24 mouse cellular contexts compared by ENCODE assay signal in the genomic region with DNA sequence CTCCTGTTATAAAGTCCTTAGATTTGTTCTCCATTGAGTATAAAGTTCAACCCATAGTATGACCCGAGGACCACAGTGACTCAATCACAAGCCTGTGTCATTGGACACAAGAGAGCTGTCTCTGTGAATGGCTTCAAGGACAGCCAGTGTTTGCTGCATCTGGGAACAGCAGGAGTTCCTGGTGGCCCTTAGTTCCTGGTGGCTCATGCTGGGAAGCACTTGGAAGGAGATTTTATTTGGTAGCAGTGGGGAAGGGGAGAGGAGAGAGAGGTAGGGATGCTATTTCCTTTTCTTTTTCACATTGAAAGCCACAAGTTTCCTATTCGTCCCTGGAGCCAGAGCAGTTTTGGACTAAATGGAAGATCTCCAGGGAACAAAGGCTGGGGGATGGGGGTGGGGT.
DNase-seq lines count a peak whose midpoint lies in the region; ATAC-seq and TF ChIP-seq lines count a peak whose summit lies in the region.
"Had no signal": no experiment of that assay in that cellular context is flagged by ENCODE, and none has a peak within 500 bp of the region (broad histone marks: within the 10 kb centered on the region; RNA-seq: fewer than 3 reads in every experiment).

No protein-coding gene starts in this region.

- intact Hi-C loops in heart, postnatal 25 days (cut with DNase I) = no loop called here

- no peak overlapping the region for H3K4me3 ChIP-seq in midbrain, embryonic 10.5 days
- H3K4me3 ChIP-seq in midbrain, postnatal 0 days (ENCODE audit: low read depth, low read length) = no peak overlapping the region
- H3K4me3 ChIP-seq in embryonic facial prominence, embryonic 10.5 days = no peak overlapping the region
- H3K4me3 ChIP-seq: embryonic facial prominence, embryonic 13.5 days; embryonic facial prominence, embryonic 15.5 days; erythroblast, embryonic 14.5 days; forebrain, embryonic 13.5 days had no signal

- no peak for ATAC-seq in midbrain, postnatal 0 days (ENCODE audit: low FRiP score)
- ATAC-seq: activated CD4-positive, CD25-positive, alpha-beta regulatory T cell, adult 4 months; forebrain, embryonic 13.5 days; forebrain, embryonic 16.5 days; Patski had no signal

- H3K4me1 ChIP-seq in midbrain, embryonic 10.5 days = peaks cover 30% of the 10 kb centered on the region
- H3K4me1 ChIP-seq in midbrain, postnatal 0 days (ENCODE audit: insufficient read depth, low read length) = no peaks in the 10 kb centered on the region
- peaks cover 34% of the 10 kb centered on the region for H3K4me1 ChIP-seq in embryonic facial prominence, embryonic 10.5 days

- H3K9ac ChIP-seq in midbrain, postnatal 0 days (replicated peaks; ENCODE audit: low read length, poor library complexity, severe bottlenecking) = no peak overlapping the region
- H3K9ac ChIP-seq: embryonic facial prominence, embryonic 13.5 days; embryonic facial prominence, embryonic 15.5 days; forebrain, embryonic 13.5 days had no signal

- peak; percentile 87 for DNase-seq in heart, adult 11 months
- no peak for DNase-seq in heart, postnatal 25 days (ENCODE audit: low spot score)
- no peak for DNase-seq in midbrain, embryonic 10.5 days (ENCODE audit: low spot score)
- no peak for DNase-seq in midbrain, postnatal 0 days (ENCODE audit: low spot score)
- DNase-seq in R1 (ENCODE audit: low read depth, low spot score) = peak; percentile 53
- no peak for DNase-seq in embryonic facial prominence, embryonic 10.5 days (ENCODE audit: low spot score)
- DNase-seq in urinary bladder, postnatal 25 days (ENCODE audit: low spot score) = no peak
- DNase-seq in lung, adult 18-20 months = no peak
- DNase-seq: adrenal gland, adult 8-10 months; adrenal gland, postnatal 14 days; adrenal gland, postnatal 36 days; cerebellum, adult 11-12 months; cerebellum, adult 2 months; cerebellum, adult 9-10 months; cerebellum, postnatal 10 days; cerebellum, postnatal 25 days had no signal

- H3K36me3 ChIP-seq in midbrain, embryonic 10.5 days = no peaks in the 10 kb centered on the region
- no peaks in the 10 kb centered on the region for H3K36me3 ChIP-seq in midbrain, postnatal 0 days (ENCODE audit: insufficient read depth, low read length)
- no peaks in the 10 kb centered on the region for H3K36me3 ChIP-seq in embryonic facial prominence, embryonic 10.5 days (replicated peaks)
- H3K36me3 ChIP-seq: embryonic facial prominence, embryonic 13.5 days; embryonic facial prominence, embryonic 15.5 days; G1E had no signal

- 22% methylated on average over 2 of the region's 2 CpGs for WGBS in midbrain, embryonic 10.5 days
- 26% methylated on average over 2 of the region's 2 CpGs for WGBS in midbrain, postnatal 0 days
- 34% methylated on average over 2 of the region's 2 CpGs for WGBS in embryonic facial prominence, embryonic 10.5 days

- TF ChIP-seq CTCF in midbrain, postnatal 0 days (IDR thresholded peaks at IDR 0.05) = no peak

- H3K9me3 ChIP-seq in midbrain, embryonic 10.5 days (replicated peaks) = no peaks in the 10 kb centered on the region
- H3K9me3 ChIP-seq in midbrain, postnatal 0 days (ENCODE audit: low read length) = no peaks in the 10 kb centered on the region
- no peaks in the 10 kb centered on the region for H3K9me3 ChIP-seq in embryonic facial prominence, embryonic 10.5 days
- H3K9me3 ChIP-seq: embryonic facial prominence, embryonic 13.5 days; embryonic facial prominence, embryonic 15.5 days; forebrain, embryonic 13.5 days; G1E had no signal

- 0 out of 2 replicates have a peak overlapping the region, but pooled peaks have one; percentile 49 for H3K27ac ChIP-seq in midbrain, embryonic 10.5 days (replicated peaks)
- no peak overlapping the region for H3K27ac ChIP-seq in midbrain, postnatal 0 days (ENCODE audit: low read depth, low read length)
- H3K27ac ChIP-seq in embryonic facial prominence, embryonic 10.5 days (replicated peaks) = 0 out of 2 replicates have a peak overlapping the region, but pooled peaks have one; percentile 19
- H3K27ac ChIP-seq: embryonic facial prominence, embryonic 13.5 days; embryonic facial prominence, embryonic 15.5 days; forebrain, embryonic 13.5 days had no signal

- no peak overlapping the region for H3K4me2 ChIP-seq in midbrain, postnatal 0 days (ENCODE audit: low read depth, low read length, poor library complexity, severe bottlenecking)
- H3K4me2 ChIP-seq: embryonic facial prominence, embryonic 13.5 days; embryonic facial prominence, embryonic 15.5 days; forebrain, embryonic 13.5 days had no signal

- H3K27me3 ChIP-seq in midbrain, embryonic 10.5 days (ENCODE audit: low read depth, poor library complexity, severe bottlenecking) = no peaks in the 10 kb centered on the region
- H3K27me3 ChIP-seq in midbrain, postnatal 0 days (ENCODE audit: insufficient read depth, low read length) = no peaks in the 10 kb centered on the region
- no peaks in the 10 kb centered on the region for H3K27me3 ChIP-seq in embryonic facial prominence, embryonic 10.5 days (replicated peaks; ENCODE audit: low read depth, poor library complexity, severe bottlenecking)
- H3K27me3 ChIP-seq: embryonic facial prominence, embryonic 13.5 days; embryonic facial prominence, embryonic 15.5 days; forebrain, embryonic 13.5 days; Patski had no signal

Comparison
In these comparisons a context has a peak if more than half of its experiments do, and no peak if none do; other contexts are left out.
1. DNase-seq: peak in heart, adult 11 months (single experiment) and R1 (single experiment); none in heart, postnatal 25 days (single experiment), midbrain, embryonic 10.5 days (single experiment), midbrain, postnatal 0 days (single experiment), embryonic facial prominence, embryonic 10.5 days (single experiment), urinary bladder, postnatal 25 days (single experiment) and lung, adult 18-20 months (0 of 2).